In the genomic region with DNA sequence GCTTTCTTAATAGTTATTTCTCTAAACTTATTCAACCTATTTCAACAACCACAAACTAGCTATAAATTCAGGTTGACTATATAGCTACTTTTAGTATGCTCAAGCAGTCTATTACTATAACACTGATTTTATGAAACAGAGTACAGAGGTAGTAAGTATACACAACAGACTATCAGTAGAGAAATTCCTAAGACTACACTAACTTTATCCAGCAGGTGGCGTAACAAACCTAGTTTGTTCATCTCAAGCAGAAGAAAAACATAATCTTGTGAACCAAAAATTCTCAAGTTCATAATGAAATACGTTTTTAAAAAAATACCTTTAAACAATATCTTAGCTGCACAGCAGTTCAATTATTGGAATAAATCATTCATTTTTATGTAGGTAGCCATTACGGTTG, we compare ENCODE assay signal across 11 mouse cellular contexts. TPM values are rescaled to one million over a fixed set of nuclear protein-coding genes. Genes with fewer than 3 reads are reported as not detected.
DNase-seq lines count a peak whose midpoint lies in the region.
"Had no signal": no experiment of that assay in that cellular context is flagged by ENCODE, and none has a peak within 500 bp of the region (broad histone marks: within the 10 kb centered on the region; RNA-seq: fewer than 3 reads in every experiment).

No protein-coding gene starts in this region.

- peak; percentile 17 for DNase-seq in adrenal gland, postnatal 10 days
- DNase-seq in adrenal gland, adult 2 months: no peak
- DNase-seq in layer of hippocampus, adult 11-12 months (ENCODE audit: low spot score): peak; percentile 52
- DNase-seq in layer of hippocampus, adult 9-11 months: no peak
- peak; percentile 53 for DNase-seq in T-cell, adult 2 months (ENCODE audit: low spot score)
- peak; percentile 45 for DNase-seq in lung, postnatal 14 days
- no peak for DNase-seq in neural tube, embryonic 10.5 days (ENCODE audit: extremely low spot score, low spot score)
- no peak for DNase-seq in adrenal gland, postnatal 25 days

RNA-seq across cellular contexts. Expression of a gene that starts 2.9 kb away (rescaled TPM):
- 10 to 100 TPM; 13.1 to 15.0 TPM for total RNA-seq in adrenal gland, postnatal 10 days (2021)
- total RNA-seq in adrenal gland, adult 2 months (2021): 10 to 100 TPM in 1 of 2 experiments, 1 to 10 TPM in 1; 8.8 to 15.3 TPM
- polyA plus RNA-seq in adrenal gland, adult 2 months (2012; rRNA removed): 0.46 and 1.2 TPM in 2 replicates
- total RNA-seq in adrenal gland, postnatal 25 days (2021): 14.8 and 15.7 TPM in 2 replicates

RNA-seq across cellular contexts. Expression of a gene that starts 40.8 kb away (rescaled TPM):
- 10 to 100 TPM; 23.0 to 29.0 TPM for total RNA-seq in adrenal gland, postnatal 10 days (2021)
- total RNA-seq in adrenal gland, adult 2 months (2021): 10 to 100 TPM; 17.1 to 34.7 TPM
- polyA plus RNA-seq in adrenal gland, adult 2 months (2012; rRNA removed): 5.4 and 9.4 TPM in 2 replicates
- total RNA-seq in adrenal gland, postnatal 25 days (2021): 24.9 and 36.2 TPM in 2 replicates

RNA-seq across cellular contexts. Expression of a gene that starts 57.5 kb away (rescaled TPM):
- total RNA-seq in adrenal gland, postnatal 10 days (2021): not detected
- total RNA-seq in adrenal gland, adult 2 months (2021): not detected
- not detected in 2 replicates for polyA plus RNA-seq in adrenal gland, adult 2 months (2012; rRNA removed)
- not detected in 2 replicates for total RNA-seq in adrenal gland, postnatal 25 days (2021)
- polyA plus RNA-seq: C2C12; lung, embryonic 16.5 days; stomach, embryonic 15.5 days had no signal

Comparison
In these comparisons a context has a peak if more than half of its experiments do, and no peak if none do; other contexts are left out.
1. DNase-seq: peak in adrenal gland, postnatal 10 days (single experiment), layer of hippocampus, adult 11-12 months (single experiment), T-cell, adult 2 months (single experiment) and lung, postnatal 14 days (single experiment); none in adrenal gland, adult 2 months (single experiment), layer of hippocampus, adult 9-11 months (single experiment), neural tube, embryonic 10.5 days (single experiment) and adrenal gland, postnatal 25 days (single experiment).